Mouse (Mus musculus): ENCODE data around the gene Taf4.

GRCm38 (mm10) chr2:179867669-179868068 lies 108.8 kb downstream of the Taf4 start:
- no peak for TF ChIP-seq CTCF (IDR thresholded peaks at IDR 0.05; ENCODE audit: borderline replicate concordance, insufficient read depth, low read length)
- TF ChIP-seq POLR2A (IDR thresholded peaks at IDR 0.05; ENCODE audit: low read depth, low read length) = no peak
